24 mouse cellular contexts compared by ENCODE assay signal in genomic region chr2:45475996-45476395, GRCm38 (mm10).
"Had no signal": no experiment of that assay in that cellular context is flagged by ENCODE, and none has a peak within 500 bp of the region (broad histone marks: within the 10 kb centered on the region; RNA-seq: fewer than 3 reads in every experiment).

No protein-coding gene starts in this region.

- DNase-seq: gastrocnemius, adult 2 months; gastrocnemius, postnatal 10 days; gastrocnemius, postnatal 25 days; heart, adult 2 months; heart, postnatal 10 days; heart, postnatal 4 days; kidney, adult 18-20 months; kidney, adult 8-10 months; kidney, postnatal 10 days; kidney, postnatal 25 days; kidney, postnatal 4 days; liver; liver, embryonic 13.5 days had no signal

- ATAC-seq: hindbrain, embryonic 16.5 days; inflammation-experienced regulatory T-cells, adult 6 months; intestine, embryonic 15.5 days; intestine, postnatal 0 days had no signal

- H3K36me3 ChIP-seq: heart, embryonic 10.5 days; heart, embryonic 12.5 days; hindbrain, embryonic 10.5 days; hindbrain, embryonic 12.5 days; intestine, embryonic 15.5 days; limb, embryonic 10.5 days; limb, embryonic 12.5 days; liver, embryonic 13.5 days; liver, embryonic 15.5 days had no signal

- H3K27me3 ChIP-seq: heart, embryonic 12.5 days; hindbrain, embryonic 12.5 days; intestine, embryonic 15.5 days; limb, embryonic 12.5 days; liver, embryonic 13.5 days; liver, embryonic 15.5 days had no signal
